Mouse (Mus musculus) kidney, adult 8-10 months (tissue): Measurements from ENCODE around the gene Sp110.
"Not testable (repeated sequence)": the region's sequence is repeated elsewhere in the genome, so short reads cannot be mapped to it uniquely, and the experiment has no call there.

Experiments used
- DNase-seq, 2 experiments: peaks; one replicate each; pipeline ENCODE4 v3.0.0; 2022

Sp110 gene

GRCm38 (mm10) chr1:85543818-85544217 lies 54.8 kb downstream of the Sp110 start:
- not testable (repeated sequence) for DNase-seq

- not testable (repeated sequence) for DNase-seq
Observed at GRCm38 (mm10) chr1:85528451-85529110, 70.0 kb downstream of the Sp110 start.
